Mouse (Mus musculus) testis, postnatal 10 days (tissue): ENCODE measurements around the gene Tmem33.

Experiments
- DNase-seq: peaks from one replicate; pipeline ENCODE4 v3.0.0; 2021; ENCODE audit warnings: low spot score

The Tmem33 gene

GRCm38 (mm10) chr5:67258473-67258872 is 1.9 kb upstream of the Tmem33 start:
- DNase-seq, result no peak

DNA sequence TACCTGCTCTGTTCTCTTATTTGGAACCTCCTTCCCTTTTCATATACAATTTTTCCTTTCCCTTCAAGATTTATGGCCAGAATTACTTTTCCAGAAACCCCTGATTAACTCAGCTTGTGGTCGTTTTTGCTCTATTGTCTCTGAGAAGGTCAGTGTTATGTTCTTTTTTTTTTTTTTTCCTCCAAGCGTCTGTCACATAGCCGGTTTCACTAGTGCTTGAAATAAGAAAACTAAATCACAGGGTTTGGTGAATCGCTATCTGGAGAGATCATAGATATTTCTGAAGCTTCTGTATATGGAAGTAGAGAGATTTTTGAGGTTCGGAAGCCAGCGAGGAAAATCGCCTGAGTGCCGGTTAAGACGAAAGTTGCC is 220 bp upstream of the Tmem33 start:
- DNase-seq, result no peak

DNA sequence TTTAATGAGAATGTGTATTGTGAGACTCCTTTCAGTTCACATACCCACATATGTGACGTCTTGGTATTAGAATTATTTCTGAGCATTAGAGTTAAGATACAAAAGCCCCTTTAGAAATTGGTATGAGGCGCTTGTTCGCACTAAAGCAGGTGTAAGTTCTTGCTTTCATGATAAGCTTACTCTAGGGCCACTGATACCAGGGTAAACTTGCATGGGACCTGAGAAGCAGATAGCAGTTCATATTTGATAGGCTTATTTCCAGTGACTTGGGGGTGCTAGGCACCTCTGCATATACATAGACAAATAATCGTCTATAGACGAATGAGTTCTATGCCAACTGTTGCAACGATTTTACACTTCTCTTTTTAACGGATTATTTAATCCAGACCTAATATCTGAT is 2.6 kb downstream of the Tmem33 start:
- no peak for DNase-seq

DNA sequence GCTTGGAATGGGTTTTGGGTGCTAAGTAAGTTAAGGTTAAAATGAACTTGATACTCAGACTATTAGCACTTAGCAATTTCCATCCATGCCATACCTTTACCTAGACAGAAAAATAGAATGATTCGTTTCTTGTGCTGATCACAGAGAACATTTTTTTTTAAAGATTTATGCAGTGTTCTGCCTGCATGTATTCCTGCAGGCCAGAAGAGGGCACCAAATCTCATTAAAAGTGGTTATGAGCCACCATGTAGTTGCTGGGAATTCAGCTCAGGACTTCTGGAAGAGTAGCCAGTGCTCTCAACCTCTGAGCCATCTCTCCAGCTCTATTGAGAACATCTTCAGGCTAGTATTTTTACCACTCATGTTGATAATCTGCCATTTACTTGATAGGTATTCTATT is 5.7 kb downstream of the Tmem33 start:
- no peak for DNase-seq

GRCm38 (mm10) chr5:67269309-67269708 is 8.9 kb downstream of the Tmem33 start:
- no peak for DNase-seq

DNA sequence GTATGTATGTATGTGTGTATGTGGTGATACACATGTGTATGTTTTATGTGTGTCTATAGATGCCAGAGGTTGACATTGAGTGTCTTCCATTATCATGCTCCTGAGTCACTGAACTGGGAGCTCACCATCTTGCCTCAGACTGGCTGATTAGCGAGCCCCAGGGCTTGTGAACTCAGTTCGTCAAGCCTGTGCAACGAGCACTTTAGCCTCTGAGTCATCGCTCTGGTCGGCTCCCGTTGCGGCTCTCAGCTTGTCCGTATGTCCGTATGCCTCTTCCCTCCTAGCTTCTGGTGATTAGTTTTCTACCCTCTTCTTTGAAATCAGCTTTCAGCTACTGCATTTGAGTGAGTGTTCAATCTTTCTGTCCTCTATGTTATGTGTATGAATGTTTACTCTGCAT is 19.0 kb downstream of the Tmem33 start:
- no peak for DNase-seq

DNA sequence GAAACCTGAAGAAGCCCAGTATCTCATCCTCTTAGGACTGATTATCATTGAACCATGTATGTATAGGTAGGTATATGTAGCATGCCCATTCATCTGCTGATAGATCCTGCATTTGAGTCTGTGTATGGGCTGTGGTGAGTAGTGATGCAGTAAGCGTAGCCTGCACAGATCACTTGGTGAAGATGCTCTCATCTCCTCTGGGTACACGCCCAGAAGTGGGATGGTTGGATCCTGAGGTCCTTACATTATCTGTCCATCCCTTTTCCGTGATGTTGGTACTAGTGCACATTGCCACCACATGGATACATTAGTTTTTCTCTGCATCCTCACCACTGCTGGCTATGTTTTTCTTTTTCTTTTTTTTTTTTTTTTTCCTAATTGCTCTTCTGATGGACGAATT is 19.5 kb downstream of the Tmem33 start:
- DNase-seq, result no peak

- no peak for DNase-seq
Measured at GRCm38 (mm10) chr5:67280400-67280799, 20.0 kb downstream of the Tmem33 start.

DNA sequence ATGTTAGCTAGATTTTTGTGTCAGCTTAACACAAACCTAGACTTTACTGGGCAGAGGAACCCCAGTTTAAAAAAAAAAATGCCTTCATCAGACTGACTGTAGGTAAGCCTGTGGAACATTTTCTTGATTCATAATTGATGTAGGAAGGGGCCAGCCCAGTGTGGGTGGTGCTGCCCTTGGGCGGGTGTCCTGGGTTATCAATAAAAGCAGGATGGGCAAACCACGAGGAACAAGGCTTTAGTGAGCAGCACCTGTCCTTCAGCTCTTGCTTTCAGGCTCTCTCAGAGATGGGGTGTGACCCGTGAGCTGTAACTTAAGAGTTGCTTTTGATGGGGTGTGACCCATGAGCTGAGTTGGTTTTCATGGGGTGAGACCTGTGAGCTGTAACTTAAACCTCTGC is 34.7 kb downstream of the Tmem33 start:
- no peak for DNase-seq

- no peak for DNase-seq
Measured at GRCm38 (mm10) chr5:67295682-67296081, 35.3 kb downstream of the Tmem33 start.

GRCm38 (mm10) chr5:67296171-67296570 is 35.8 kb downstream of the Tmem33 start:
- DNase-seq, result no peak

- no peak for DNase-seq
Measured at GRCm38 (mm10) chr5:67297026-67297813, 36.9 kb downstream of the Tmem33 start.

- no peak for DNase-seq
Measured at GRCm38 (mm10) chr5:67299847-67300412, 39.6 kb downstream of the Tmem33 start.

DNA sequence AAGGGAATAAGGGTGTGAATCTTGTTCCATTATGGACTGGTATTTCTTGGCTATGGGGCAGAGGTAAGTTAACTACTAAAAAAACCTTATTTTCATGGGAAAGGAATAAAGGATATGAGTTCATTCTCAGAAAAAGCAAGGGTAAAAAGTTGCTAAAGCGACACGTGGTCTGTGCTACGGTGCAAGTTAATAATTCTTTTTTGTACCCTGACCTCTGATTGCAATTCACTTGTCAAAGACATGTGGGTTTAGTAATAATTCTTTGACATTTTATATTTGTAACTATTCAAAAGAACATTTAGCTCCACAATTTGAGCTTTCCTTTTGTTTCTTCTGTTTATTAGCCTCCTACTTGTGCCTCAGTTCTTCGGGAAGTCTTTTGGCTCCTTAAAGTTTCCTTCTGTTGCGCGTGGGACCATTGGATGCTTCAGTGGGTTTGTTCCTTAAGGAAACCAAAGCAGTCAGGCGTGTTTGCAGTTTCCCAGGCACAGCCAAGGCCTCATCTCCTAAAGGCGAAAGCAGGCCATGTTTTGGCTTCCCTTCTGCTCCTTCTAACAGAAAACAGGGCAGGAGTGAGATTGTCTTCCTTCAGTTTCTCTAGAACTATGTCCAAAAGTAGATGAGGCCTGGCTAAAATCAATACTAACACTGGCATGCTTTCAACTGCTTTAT is 40.7 kb downstream of the Tmem33 start:
- DNase-seq, result no peak

DNA sequence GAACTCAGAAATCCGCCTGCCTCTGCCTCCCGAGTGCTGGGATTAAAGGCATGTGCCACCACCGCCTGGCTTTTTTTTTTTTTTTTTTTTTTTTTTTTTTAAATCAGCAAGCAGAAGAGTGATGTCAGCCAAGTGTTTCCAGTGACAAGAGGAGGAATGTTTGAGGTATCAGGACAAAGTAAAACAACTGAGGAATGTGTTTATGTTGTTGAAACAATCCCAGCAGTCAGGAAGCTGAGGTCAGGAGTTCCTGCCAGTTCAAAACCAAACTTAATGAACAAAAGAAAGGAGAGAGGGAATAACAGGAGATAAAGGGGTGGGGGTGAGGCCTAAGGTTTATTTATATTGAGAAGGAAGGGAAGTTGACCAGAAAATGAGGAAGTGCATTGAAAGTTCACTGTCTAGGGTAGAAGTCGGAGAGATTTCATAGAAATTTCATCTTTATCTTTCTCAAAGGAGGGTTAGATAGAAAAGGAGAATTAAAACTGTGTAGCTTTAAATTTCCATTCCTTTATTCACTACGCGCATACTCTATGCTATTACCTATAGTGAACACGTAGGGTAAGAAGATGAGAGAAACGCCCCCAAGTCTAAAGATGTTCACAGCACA is 41.5 kb downstream of the Tmem33 start:
- no peak for DNase-seq

DNA sequence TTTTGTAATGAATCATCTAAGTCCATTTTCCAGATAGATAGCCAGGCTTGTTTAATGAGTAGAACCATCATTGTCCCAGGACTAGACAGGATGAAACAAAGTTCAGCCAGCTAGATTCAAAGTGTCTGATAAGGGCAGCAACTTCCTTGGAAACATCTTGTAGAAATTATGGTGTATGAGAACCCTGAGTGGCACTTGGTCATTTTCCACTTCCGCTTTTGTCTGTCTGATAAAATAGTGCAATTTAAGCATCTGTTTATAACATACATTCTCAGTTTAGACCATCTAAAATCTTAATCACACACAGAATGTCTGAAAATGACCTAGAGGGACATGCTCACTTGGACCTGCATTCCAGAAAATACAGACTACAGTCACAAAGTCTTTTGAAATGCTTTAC is 43.5 kb downstream of the Tmem33 start:
- no peak for DNase-seq

GRCm38 (mm10) chr5:67306698-67307521 is 46.5 kb downstream of the Tmem33 start, which contains the start of gene Slc30a9:
TSS of gene Slc30a9 (plus strand) at chr5:67306955.
- DNase-seq, result peak; percentile 97

DNA sequence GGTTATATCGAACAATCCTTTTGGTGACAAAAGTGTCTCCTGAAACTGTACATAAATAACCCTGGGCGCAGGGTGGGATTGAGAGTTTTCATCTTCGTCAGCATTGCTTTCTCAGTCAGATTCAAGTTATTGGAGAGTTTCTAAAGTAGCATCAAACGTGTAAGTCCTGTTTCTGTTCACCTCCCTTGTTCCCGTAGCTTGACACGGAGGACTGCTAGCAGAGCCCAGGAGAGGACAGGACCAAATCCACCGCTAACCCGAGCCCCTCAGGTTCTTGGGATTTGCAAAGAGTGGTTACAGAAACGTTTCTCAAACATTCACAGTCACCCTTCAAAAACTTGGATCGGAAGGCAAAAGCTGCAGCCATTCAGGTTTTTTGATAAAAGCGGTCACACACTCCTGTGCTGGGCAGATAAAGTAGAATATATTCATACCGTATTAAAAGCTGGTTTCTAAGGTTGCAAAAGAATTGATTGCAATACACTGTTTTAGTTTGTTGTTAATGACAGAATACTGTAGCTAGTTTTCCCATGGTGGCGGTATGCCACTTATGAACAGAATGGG is 47.4 kb downstream of the Tmem33 start:
- no peak for DNase-seq

DNA sequence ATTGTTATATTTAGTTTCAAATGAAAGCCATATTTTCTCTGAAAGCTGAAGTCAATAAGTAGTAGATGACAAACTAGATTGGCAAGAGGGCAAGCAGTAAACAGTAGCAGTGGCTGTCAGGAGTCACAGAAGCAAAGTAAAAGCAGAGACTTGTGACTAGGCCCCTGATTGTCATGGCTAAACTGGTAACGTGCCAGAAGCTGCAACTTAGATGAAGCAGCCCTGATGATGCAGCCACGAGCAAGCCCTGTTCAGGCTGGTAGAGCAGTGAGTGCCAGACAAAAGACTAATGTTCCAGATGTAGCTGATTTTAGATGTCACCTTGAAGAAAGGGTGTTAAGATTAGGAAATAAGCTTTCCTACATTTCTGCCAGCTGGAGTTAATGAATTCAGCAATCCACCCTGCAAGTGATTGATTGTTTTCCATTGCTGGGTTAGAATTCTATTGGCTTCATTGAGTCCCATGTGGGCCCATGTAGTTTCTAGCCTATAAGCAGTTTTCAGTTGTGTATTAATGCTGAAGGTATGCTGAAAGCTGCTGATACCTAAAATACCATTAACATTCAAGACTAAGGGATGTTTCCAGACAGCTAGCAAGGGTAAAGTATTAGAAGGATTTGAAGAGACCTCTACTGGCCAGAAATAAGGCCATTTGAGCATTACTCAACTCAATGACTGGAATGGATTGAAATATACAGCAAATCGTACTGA is 51.6 kb downstream of the Tmem33 start:
- no peak for DNase-seq

- DNase-seq, result no peak
Measured at GRCm38 (mm10) chr5:67312522-67312851, 52.1 kb downstream of the Tmem33 start.

- DNase-seq, result no peak
Measured at GRCm38 (mm10) chr5:67321656-67322268, 61.4 kb downstream of the Tmem33 start.
